Mouse (Mus musculus) limb, embryonic 12.5 days (tissue): Measurements from ENCODE around the gene Nusap1. TPM values are rescaled to one million over a fixed set of nuclear protein-coding genes. Genes with fewer than 3 reads are reported as not detected.
"Not testable (repeated sequence)": the region's sequence is repeated elsewhere in the genome, so short reads cannot be mapped to it uniquely, and the experiment has no call there.

Experiments
- ATAC-seq: fragments of 200-750 bp; cut with Nextera tagmentation; 2 replicates; pipeline ENCODE4 v1.8.0; 2017; ENCODE audit warnings: low read depth, moderate TSS enrichment; ENCODE audit not compliant: insufficient number of reproducible peaks, insufficient read depth, low FRiP score, low TSS enrichment
- H3K27ac ChIP-seq: fragments of 300-500 bp; sonication (generic); 2 replicates; pipeline ENCODE4 v1.5.1; 2016; ENCODE audit warnings: mild to moderate bottlenecking, moderate library complexity
- H3K27me3 ChIP-seq: fragments of 300-500 bp; sonication (generic); 2 replicates; pipeline ENCODE4 v1.6.1; 2016; ENCODE audit warnings: mild to moderate bottlenecking, moderate library complexity
- H3K36me3 ChIP-seq: fragments of 300-500 bp; sonication (generic); 2 replicates; pipeline ENCODE4 v1.6.1; 2016; ENCODE audit warnings: mild to moderate bottlenecking, moderate library complexity
- H3K4me1 ChIP-seq: fragments of 300-500 bp; sonication (generic); replicated peaks from 2 replicates; pipeline ENCODE4 v1.6.1; 2016
- H3K4me2 ChIP-seq: fragments of 300-500 bp; sonication (generic); 2 replicates; pipeline ENCODE4 v1.6.1; 2016; ENCODE audit warnings: mild to moderate bottlenecking, moderate library complexity
- H3K4me3 ChIP-seq: fragments of 300-500 bp; sonication (generic); replicated peaks from 2 replicates; pipeline ENCODE4 v1.5.1; 2016; ENCODE audit warnings: mild to moderate bottlenecking
- H3K9ac ChIP-seq: fragments of 300-500 bp; sonication (generic); replicated peaks from 2 replicates; pipeline ENCODE4 v1.6.1; 2016; ENCODE audit warnings: mild to moderate bottlenecking, moderate library complexity
- H3K9me3 ChIP-seq: fragments of 300-500 bp; sonication (generic); 2 replicates; pipeline ENCODE4 v1.6.1; 2016; ENCODE audit warnings: mild to moderate bottlenecking, moderate library complexity
- WGBS: fragments of 180-500 bp; shearing (Covaris S2); methylation state at CpG from one replicate; pipeline ENCODE4 v1.1.7; 2016; 5-methylcytosine and 5-hydroxymethylcytosine counted together
- polyA plus RNA-seq: library from polyadenylated mRNA; unstranded; fragments of >200 nt; fragmentation: Nextera tagmentation; extraction: Ambion mirVana; gene quantifications from 2 replicates; pipeline ENCODE4 v1.2.1, GENCODE M21; 2016

Nusap1 gene
- polyA plus RNA-seq, 1 experiment from 2014 or later = 90.2 TPM

GRCm38 (mm10) chr2:119662220-119663182, 44.4 kb downstream of the Nusap1 start, which contains the start of gene Ndufaf1:
Gene Ndufaf1, minus strand, starts transcription at chr2:119662827.
- 2% methylated on average over 44 of the region's 44 CpGs for WGBS
- H3K9me3 ChIP-seq = no peaks in the 10 kb centered on the region
- peak within 1 kb of the TSS; percentile 76 for H3K9ac ChIP-seq
- H3K27me3 ChIP-seq = no peaks in the 10 kb centered on the region
- H3K27ac ChIP-seq = 0 out of 2 replicates have a peak within 1 kb of the TSS, but pooled peaks have one; percentile 8
- H3K36me3 ChIP-seq = peaks cover 27% of the 10 kb centered on the region
- peak within 1 kb of the TSS; percentile 80 for H3K4me3 ChIP-seq
- peak; percentile 75 for ATAC-seq
- peaks cover 8% of the 10 kb centered on the region for H3K4me1 ChIP-seq
- H3K4me2 ChIP-seq = peak within 1 kb of the TSS; percentile 79

- H3K9ac ChIP-seq, ATAC-seq, H3K27ac ChIP-seq, H3K4me3 ChIP-seq, H3K27me3 ChIP-seq, H3K4me1 ChIP-seq, H3K36me3 ChIP-seq, H3K4me2 ChIP-seq, H3K9me3 ChIP-seq: not testable (repeated sequence)
- WGBS = 72% methylated on average over 22 of the region's 23 CpGs
Measured at GRCm38 (mm10) chr2:119665744-119666143, 47.6 kb downstream of the Nusap1 start.

GRCm38 (mm10) chr2:119669010-119669409, 50.9 kb downstream of the Nusap1 start:
- no peak overlapping the region for H3K4me3 ChIP-seq
- no peaks in the 10 kb centered on the region for H3K9me3 ChIP-seq
- WGBS = 16% methylated on average over 7 of the region's 7 CpGs
- H3K36me3 ChIP-seq = no peaks in the 10 kb centered on the region
- 0 out of 2 replicates have a peak, but pooled peaks cover 2% of the 10 kb centered on the region for H3K4me1 ChIP-seq
- no peak overlapping the region for H3K4me2 ChIP-seq
- no peak overlapping the region for H3K9ac ChIP-seq
- no peak overlapping the region for H3K27ac ChIP-seq
- ATAC-seq = no peak
- no peaks in the 10 kb centered on the region for H3K27me3 ChIP-seq

GRCm38 (mm10) chr2:119674525-119675214, 56.6 kb downstream of the Nusap1 start, which contains the start of gene Rtf1:
Gene Rtf1, plus strand, starts transcription at chr2:119675068.
- H3K36me3 ChIP-seq = peaks cover 7% of the 10 kb centered on the region; the same call in 1 of the 2 replicates
- no peaks in the 10 kb centered on the region for H3K9me3 ChIP-seq
- under 1% methylated on average over 47 of the region's 58 CpGs for WGBS
- H3K27me3 ChIP-seq = no peaks in the 10 kb centered on the region
- peaks cover 15% of the 10 kb centered on the region; the same call in 1 of the 2 replicates for H3K4me1 ChIP-seq
- peak; percentile 88 for ATAC-seq
- H3K27ac ChIP-seq = peak within 1 kb of the TSS; percentile 76
- peak within 1 kb of the TSS; percentile 86 for H3K4me2 ChIP-seq
- H3K9ac ChIP-seq = peak within 1 kb of the TSS; percentile 97
- H3K4me3 ChIP-seq = peak within 1 kb of the TSS; percentile 99

- H3K27ac ChIP-seq = peak overlapping the region; percentile 76
- H3K4me2 ChIP-seq = peak overlapping the region; percentile 86
- H3K9me3 ChIP-seq = no peaks in the 10 kb centered on the region
- WGBS = under 1% methylated on average over 39 of the region's 39 CpGs
- H3K36me3 ChIP-seq = peaks cover 9% of the 10 kb centered on the region; the same call in 1 of the 2 replicates
- H3K4me3 ChIP-seq = peak overlapping the region; percentile 99
- ATAC-seq = peak; percentile 88
- H3K9ac ChIP-seq = peak overlapping the region; percentile 97
- no peaks in the 10 kb centered on the region for H3K27me3 ChIP-seq
- H3K4me1 ChIP-seq = peaks cover 15% of the 10 kb centered on the region; the same call in 1 of the 2 replicates
Measured at GRCm38 (mm10) chr2:119675215-119675784, 57.2 kb downstream of the Nusap1 start.

GRCm38 (mm10) chr2:119675831-119676230, 57.7 kb downstream of the Nusap1 start:
- peaks cover 15% of the 10 kb centered on the region; the same call in 1 of the 2 replicates for H3K4me1 ChIP-seq
- H3K27me3 ChIP-seq = no peaks in the 10 kb centered on the region
- H3K27ac ChIP-seq = no peak overlapping the region
- peak overlapping the region; percentile 97 for H3K9ac ChIP-seq
- H3K4me2 ChIP-seq = peak overlapping the region; percentile 86
- no peaks in the 10 kb centered on the region for H3K9me3 ChIP-seq
- 5% methylated on average over 5 of the region's 5 CpGs for WGBS
- peaks cover 12% of the 10 kb centered on the region; the same call in 1 of the 2 replicates for H3K36me3 ChIP-seq
- no peak for ATAC-seq
- peak overlapping the region; percentile 99 for H3K4me3 ChIP-seq

GRCm38 (mm10) chr2:119683706-119684105, 65.6 kb downstream of the Nusap1 start:
- Histone ChIP-seq H3K27me3 (no peaks in the 10 kb centered on the region), H3K4me3 (no peak overlapping the region), H3K4me2 (no peak overlapping the region), H3K9ac (no peak overlapping the region), H3K4me1 (no peaks in the 10 kb centered on the region), H3K27ac (no peak overlapping the region), H3K36me3 (peaks cover 45% of the 10 kb centered on the region), H3K9me3 (no peaks in the 10 kb centered on the region)
- WGBS = 100% methylated on average over 2 of the region's 2 CpGs
- ATAC-seq = no peak

- Histone ChIP-seq H3K27me3 (no peaks in the 10 kb centered on the region), H3K4me1 (no peaks in the 10 kb centered on the region), H3K36me3 (peaks cover 54% of the 10 kb centered on the region), H3K9me3 (no peaks in the 10 kb centered on the region), H3K4me2 (no peak overlapping the region), H3K4me3 (no peak overlapping the region), H3K27ac (no peak overlapping the region), H3K9ac (no peak overlapping the region)
- 80% methylated on average over 9 of the region's 9 CpGs for whole genome bisulfite sequencing
- no peak for ATAC-seq
Measured at GRCm38 (mm10) chr2:119692003-119692701, 74.1 kb downstream of the Nusap1 start.

GRCm38 (mm10) chr2:119694826-119695225, 76.7 kb downstream of the Nusap1 start:
- Histone ChIP-seq H3K27ac (no peak overlapping the region), H3K27me3 (no peaks in the 10 kb centered on the region), H3K4me1 (no peaks in the 10 kb centered on the region), H3K4me2 (no peak overlapping the region), H3K4me3 (no peak overlapping the region), H3K36me3 (peaks cover 42% of the 10 kb centered on the region), H3K9me3 (no peaks in the 10 kb centered on the region), H3K9ac (no peak overlapping the region)
- no peak for ATAC-seq
- 75% methylated on average over 2 of the region's 2 CpGs for WGBS

GRCm38 (mm10) chr2:119696111-119696510, 78.0 kb downstream of the Nusap1 start:
- WGBS = 86% methylated on average over 1 of the region's 1 CpGs
- H3K4me2 ChIP-seq = no peak overlapping the region
- no peaks in the 10 kb centered on the region for H3K27me3 ChIP-seq
- H3K4me3 ChIP-seq = no peak overlapping the region
- no peaks in the 10 kb centered on the region for H3K9me3 ChIP-seq
- no peak overlapping the region for H3K27ac ChIP-seq
- ATAC-seq = no peak
- H3K9ac ChIP-seq = no peak overlapping the region
- 0 out of 2 replicates have a peak, but pooled peaks cover 2% of the 10 kb centered on the region for H3K4me1 ChIP-seq
- H3K36me3 ChIP-seq = peaks cover 39% of the 10 kb centered on the region
